Mouse (Mus musculus) ES-CJ7 (cell line): Measurements from ENCODE around the gene Ggt5.

Experiments used
- DNase-seq: peaks from one replicate; pipeline ENCODE4 v3.0.0; 2011; ENCODE audit warnings: low read depth, low spot score

The Ggt5 gene

DNA sequence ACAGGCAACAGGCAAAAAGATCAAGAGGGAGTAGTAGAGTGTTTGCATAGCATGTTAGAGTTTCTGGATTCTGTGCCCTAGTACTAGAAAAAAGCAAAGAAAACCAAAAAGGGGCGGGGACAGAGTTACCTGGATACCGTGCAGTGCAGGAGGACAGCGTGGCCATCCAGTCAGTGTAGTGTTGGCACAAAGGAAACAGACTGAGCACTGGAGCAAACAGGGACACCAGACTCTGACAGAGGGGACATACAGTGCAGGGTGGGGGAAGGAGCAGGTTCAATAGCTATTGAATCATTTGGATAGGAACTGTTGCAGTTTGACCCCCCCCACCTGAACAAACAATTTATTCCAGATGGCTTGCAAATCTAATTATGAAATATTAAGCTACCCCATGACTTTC lies 37.9 kb downstream of the Ggt5 start:
- no peak for DNase-seq

DNA sequence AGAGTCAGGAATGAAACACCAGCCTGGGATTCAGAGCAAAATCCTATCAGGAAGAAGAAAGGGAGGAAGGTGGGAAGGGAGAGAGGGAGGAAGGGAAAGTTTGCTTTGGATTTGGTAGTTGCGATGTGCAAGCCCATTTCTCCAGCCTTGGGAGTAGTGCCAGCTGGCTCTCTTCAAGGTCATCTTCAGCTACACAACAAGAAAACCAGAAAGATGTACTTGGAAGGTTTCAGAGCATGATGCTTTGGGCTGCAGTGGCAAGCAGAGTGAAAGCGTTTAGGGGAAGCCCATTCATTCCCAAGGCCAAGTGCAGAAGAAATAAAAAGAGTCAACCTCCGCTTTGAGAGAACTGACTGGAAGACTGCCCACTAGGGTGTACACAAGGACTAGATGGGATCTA lies 38.4 kb downstream of the Ggt5 start:
- no peak for DNase-seq

DNA sequence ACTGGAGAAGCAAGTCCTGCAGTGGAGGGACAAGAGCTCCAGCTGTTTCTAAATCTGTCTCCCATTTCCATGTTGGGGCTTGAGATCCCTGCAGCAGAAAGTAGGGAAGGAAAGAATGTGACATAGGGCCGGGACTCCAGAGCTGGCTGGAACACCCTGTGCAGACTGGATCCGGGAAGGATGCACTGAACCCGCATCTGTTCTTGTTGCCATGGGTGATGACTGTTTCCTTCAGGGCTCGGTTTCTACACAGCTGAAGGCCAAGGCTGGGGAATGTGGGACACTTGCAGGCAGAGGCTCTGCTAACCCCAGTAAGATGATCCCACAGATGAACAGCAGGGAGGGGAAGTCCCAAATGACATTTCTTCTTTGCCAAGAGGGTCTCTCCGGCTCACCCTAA lies 43.5 kb downstream of the Ggt5 start:
- no peak for DNase-seq

DNA sequence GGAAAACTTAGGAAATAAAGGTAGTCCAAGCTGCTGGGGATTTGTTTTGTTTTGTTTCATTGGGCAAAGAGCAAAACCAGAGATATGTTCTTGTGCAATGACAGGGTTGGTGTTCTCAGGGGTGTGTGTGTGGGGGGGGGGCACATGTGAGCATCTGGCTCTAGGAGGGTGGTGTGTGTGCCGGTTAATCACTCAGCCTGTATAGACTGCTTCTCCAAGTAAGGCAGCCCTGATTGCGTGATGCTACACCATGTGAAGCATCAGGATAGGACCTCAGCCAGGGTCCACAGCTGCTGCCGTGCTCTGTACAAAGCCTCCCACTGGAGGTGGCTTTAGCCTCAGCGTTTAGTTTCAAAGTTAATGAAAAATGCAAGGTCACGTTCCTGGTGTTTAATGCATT lies 43.9 kb downstream of the Ggt5 start:
- no peak for DNase-seq

DNA sequence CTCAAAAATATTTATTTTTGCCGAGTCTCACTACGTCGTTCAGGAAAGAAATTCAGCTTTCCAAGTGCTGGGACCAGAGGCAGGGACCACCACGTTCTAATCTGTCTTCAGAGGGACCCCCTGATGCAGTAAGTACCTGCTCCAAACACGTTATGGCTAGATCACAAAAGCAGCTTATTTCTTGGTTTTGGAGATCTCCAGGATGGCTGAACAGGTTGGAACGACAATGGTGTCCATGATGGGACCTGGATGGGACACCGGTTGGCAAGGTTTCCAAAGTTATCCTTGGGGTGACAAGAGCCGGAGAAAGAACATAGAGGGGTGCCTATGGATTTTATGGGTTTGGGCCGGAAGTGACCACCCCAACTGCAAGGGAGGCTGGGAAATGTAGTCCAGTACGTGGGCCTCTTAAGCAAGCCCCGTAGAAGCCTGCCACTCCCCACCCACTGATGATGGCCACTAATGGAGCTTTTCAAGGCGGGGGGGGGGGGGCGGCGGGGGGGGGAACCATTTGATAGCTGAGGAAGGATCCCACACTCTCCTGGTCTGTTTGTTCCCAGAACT lies 44.5 kb downstream of the Ggt5 start:
- DNase-seq: no peak

DNA sequence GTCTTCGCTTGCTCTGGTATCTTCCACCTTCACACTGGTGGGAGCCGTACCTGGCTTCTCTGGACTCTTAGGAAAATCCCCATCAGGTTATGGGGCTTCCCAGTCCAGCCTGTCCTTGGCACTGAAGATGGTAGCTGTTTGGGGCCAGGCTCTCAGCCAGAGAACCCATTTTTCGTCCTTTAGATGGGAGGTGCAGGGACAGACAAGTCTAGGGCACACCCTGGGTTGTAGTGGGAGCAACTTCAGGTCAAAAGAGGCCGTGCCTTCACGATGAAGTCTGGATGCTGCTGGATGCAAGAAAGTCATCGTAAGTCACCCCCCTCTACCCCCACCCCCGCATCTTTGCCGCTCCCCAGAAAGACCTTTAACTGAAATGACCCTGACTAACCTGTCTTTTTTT lies 45.5 kb downstream of the Ggt5 start:
- DNase-seq: no peak

DNA sequence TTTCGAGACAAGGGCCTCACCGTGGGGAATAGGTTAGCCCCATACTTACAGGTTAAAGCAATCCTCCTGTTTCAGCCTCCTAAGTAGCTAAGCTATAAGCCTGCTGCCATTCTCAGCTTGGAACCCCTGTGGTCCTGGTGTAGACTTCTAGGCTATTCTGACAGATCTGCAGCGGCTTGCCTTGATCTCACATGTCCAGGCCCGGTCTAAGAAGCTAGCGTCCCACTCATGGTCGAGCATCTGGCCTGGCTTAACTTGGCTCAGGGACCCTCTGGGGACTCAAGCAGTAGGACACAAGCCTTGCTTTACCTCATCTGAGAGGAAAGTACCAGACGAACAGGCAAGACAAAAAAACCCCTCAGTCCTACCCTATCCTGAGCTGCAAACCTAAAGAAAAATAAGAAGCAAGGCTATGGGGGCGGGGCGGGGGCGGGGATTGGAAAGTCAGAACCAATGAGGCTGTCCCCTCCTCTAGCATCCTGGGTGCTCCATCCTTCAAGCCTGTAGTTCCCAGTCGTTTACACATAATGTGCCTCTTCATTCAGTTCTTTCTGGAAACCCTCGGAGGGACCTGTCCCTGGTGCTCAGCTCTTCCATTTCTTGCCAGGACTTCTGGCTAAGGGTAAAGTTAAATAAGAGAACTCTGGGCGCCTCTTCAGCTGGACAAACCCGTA lies 46.0 kb downstream of the Ggt5 start:
- DNase-seq: peak; percentile 58

DNA sequence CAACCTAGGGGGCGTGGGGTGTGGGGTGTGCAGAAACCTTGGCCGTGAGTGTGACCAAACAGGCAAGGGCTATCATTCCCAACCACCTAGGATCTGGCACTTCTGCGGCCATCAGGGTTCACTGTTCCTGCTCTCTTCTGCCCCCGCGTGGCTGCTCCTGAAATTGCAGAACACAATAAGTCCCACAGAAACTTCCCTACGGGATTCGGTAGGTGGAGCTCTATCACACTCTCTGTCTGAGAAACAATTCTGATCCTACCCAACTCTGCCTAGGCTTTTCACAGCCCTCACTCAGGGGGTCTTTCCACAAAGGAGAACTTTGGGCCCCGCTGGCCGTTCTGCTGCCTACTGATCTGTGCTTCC lies 46.5 kb downstream of the Ggt5 start:
- peak; percentile 91 for DNase-seq

DNA sequence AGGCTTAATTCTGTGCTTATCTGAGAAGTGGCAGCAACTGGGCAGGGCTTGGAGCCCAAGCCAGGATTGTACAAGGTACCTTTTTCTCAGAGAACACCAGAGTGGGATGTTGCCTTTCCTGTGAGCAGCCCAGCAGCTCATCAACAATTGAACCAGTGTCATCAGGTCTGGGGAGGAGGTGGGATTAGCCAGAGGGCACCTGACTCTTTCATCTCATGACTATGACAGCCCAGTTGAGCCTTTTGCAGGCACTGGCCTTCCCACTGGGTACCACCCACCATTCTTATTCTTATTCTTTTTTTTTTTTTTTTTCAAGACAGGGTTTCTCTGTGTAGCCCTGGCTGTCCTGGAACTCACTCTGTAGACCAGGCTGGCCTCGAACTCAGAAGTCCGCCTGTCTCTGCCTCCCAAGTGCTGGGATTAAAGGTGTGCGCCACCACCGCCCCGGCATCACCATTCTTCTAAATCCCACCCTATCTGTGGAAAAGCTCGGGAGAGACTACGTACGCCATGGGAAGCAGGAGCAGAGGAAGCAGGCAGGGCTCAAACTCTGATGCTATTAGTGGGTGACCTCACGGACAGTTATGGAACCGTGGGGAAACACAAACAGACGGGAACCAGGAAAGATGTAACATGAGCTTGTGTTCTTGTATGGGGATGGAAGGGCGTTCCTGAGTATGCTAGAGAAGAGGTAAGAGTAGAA lies 47.1 kb downstream of the Ggt5 start:
- peak; percentile 77 for DNase-seq

DNA sequence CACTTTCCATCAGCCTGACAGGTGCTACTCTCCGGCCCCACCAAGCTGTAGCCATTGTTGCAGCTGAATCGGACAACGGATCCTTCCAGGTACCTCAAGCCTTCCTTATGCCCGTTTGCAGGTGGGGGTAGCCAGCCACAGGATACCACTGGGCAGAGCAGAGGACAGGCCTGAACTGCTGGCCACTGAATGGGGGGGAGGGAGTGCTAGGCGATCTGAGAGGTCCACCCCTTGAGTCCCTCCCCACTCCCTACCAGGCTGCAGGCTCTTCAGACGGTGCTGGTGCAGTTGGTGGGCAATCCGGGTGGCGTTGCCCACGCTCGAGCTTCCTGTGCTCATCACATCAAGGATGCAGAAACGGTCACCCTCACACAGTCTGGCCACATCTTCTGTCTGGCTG lies 48.6 kb downstream of the Ggt5 start:
- no peak for DNase-seq

DNA sequence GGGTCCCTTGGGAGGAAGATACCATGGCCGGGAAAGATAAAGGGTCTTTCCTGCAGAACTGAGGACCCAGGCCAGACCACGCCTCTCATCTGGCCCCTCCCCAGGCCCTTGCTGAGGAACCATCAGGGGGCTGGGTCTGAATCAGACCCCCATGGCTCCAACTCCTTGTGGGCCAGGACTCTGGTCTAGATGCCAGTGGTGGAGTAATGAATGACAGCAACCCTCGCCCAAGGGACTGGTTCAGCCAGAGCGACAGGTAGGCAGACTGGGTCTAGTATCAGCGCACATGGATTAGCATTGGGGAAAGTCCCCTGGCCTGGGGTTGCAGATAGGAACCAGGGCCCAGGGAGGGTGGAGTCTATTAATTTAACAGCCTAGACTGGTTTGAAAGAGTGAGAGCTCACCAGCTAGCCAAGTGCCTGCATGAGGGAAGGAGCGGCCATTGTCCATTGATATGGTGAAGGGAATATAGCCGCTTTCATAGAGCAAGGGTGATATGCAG lies 52.6 kb downstream of the Ggt5 start:
- DNase-seq: no peak

DNA sequence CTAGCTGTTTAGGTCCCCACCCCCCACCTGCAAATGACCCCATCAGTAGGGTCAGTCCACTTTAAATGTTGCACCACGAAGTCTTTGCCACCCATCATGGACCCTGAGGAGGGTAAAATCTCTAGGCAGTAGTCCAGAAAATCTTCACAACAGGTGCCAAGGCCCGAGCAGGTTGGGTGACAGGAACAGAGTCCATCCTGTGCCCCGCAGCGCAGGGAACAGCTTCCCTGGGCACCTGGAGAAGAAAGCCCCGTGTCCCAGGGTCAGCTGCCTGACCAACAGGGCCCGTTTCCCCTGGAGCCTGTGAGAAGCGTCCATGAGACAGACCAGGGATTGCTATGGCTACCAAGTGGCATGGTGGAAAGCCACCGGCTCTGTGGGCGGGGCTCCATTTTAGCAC lies 53.3 kb downstream of the Ggt5 start:
- DNase-seq: no peak

DNA sequence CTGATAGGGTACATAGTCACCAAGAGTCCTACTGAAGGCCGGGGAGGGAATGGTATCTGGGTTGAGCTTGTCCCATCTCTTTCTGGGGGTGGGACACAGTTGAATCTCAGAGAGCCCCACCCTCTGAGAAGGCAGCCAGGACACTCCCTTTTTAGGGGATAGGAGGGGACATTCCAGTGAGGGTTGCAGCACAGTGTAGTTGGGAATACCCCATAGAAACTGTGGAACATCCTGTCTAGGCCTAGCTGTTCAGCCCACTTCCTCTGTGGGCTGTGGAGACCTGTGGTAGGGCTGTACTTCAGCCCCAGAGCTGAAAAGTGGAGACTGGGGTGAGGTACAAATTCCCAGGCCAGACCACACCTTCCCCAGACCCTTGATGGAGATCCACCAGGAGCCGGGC lies 53.8 kb downstream of the Ggt5 start:
- DNase-seq: no peak

DNA sequence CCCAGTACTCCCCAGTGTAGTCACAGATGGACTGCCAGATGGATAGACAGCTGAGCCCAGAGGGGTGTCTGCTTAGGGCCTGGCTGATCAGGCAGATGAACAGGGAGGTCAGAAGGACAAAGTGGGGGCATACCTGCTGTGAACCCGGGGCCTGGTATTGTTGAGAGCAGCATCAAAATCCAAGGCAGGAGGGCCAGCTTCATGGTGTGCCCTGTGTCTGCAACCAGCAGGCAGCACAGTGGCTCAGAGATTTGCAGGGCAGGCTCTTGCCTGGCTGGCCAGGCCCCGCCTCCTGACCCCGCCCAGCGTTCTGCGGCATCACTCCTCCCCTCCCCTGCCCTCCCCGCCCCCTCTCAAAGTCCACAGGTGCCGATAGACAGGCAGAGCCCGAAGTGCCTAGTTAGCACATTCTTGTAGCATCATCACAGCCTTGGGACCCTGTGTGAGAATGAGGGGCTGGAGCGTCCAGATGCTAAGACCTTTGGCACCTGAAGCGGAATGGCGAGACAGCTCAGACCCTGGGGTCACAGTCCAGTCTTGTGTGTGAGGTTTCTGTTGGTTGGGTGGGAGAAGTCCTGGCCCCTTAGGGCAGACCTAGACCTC lies 54.7 kb downstream of the Ggt5 start, which contains the start of gene Susd2:
Gene Susd2, minus strand, starts transcription at position 268 of the 603 bp plus-strand sequence.
- peak; percentile 84 for DNase-seq

DNA sequence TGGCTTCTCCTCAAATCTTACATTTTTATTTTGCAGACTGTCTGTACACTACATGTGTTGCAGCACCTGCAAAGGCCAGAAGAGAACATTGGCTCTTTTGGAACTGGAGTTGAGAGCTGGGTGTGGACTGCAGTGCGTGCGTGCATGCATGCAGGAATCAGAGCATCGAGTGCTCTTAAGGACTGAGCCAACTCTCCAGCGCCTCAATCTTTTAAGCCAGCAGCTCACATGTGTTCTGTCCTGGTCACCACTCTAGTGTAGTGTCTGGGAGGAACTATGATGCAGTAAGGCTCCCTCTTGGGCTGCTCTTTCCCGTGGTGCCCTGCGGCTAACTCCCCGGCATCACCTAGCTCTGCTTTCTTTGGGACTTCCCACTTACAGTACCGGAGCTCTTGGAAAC lies 56.5 kb downstream of the Ggt5 start:
- DNase-seq: no peak

DNA sequence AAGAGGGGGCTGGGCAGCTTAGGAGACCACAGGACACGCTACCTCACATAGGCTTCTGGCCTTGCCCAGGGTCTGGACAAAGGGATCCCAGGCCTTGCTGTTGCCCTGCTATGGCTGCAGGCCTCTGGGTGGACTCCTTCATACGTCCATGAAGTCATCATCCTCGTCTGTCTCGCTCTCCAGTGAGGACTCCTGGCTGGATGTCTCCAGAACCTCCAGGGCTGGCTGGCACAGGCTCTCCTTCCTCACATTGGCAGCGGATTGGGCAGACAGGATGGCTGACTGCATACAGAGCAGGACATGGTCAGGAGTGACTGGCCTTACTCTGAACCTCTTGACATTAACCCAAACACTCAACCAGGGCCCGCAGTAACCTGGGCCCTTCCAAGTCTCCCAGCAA lies 57.3 kb downstream of the Ggt5 start:
- DNase-seq: no peak

DNA sequence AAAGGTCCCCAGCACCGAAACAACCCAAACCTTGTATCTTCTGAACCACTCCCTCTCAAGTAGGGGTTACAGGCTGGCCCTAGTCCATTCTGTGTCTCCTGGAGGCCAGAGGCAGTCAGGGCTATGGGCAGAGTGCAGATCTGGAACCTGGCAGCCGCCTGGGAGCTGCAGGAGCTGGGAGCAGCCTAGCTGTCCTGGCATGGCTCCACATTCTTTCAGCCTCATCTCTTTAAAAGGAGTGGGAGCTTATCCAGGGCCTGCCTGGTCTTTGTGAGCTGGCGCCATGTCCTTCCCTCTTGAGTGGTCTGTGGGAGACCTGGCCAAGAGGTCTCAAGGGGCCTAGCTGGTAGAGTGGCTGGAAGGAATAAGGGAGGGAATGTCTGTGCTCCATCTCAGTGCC lies 58.2 kb downstream of the Ggt5 start:
- DNase-seq: no peak

DNA sequence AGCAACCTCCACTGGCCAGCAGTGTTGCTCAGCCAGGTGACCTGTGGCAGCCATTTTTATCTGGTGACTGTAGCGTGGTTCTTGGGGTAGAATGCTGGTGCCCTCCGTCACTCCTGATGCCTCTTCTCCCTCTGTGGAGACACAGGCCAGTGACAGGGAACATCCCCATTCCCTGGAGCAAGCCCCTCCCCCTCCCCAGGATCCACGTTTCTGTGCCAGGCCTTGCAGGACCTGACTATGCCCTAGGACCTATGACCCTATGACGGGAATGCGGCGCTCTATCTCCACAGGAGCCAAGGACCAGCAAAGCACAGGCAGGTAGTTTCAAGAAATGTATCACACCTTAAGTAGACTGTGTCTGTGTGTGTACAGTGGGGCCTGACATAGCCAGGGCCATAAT lies 59.0 kb downstream of the Ggt5 start:
- peak; percentile 43 for DNase-seq

DNA sequence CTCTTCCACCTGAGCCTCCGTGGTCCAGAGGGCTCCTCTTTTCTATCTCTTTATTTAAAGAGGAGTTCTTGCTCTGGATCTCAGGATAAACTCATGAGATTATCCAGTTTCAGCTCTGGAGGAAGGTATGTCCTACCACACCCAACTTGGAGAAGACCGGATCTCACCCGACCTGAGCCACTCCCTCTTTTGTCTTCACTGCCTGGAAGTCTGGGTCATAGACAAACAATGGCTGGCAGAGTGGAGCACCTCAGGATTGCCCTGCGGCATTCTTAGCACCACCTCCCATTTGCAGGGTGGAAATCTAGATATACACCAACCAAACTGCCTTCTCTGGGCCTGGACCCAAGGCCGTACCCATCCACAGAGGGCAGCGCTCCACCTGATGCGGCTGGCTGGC lies 59.9 kb downstream of the Ggt5 start:
- peak; percentile 97 for DNase-seq

DNA sequence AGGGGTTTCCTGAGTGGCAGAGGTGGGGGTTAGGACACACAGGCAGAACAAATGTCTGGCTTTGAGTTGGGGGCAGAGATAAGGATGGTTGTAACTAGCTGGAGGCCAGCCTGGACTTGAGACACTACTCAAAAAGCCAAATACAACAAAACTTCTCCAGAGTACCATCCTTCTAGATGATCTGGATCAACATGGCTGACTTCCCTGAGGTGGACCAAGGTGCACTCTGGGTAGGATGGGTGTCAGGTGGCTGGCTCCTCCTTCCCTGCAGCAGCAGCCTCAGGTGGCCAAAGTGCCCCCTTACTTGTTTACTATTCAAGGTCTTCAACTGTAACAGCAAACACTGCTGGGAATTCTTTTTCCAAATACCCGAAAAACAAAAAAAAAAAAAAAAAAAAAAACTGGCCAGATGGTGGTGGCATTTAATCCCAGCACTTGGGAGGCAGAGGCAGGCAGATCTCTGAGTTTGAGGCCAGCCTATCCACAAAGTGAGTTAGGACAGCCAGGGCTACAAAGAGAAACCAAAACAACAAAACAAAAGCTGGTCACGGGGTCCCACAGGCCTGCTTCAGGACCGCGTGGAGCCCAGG lies 60.4 kb downstream of the Ggt5 start:
- peak; percentile 79 for DNase-seq

DNA sequence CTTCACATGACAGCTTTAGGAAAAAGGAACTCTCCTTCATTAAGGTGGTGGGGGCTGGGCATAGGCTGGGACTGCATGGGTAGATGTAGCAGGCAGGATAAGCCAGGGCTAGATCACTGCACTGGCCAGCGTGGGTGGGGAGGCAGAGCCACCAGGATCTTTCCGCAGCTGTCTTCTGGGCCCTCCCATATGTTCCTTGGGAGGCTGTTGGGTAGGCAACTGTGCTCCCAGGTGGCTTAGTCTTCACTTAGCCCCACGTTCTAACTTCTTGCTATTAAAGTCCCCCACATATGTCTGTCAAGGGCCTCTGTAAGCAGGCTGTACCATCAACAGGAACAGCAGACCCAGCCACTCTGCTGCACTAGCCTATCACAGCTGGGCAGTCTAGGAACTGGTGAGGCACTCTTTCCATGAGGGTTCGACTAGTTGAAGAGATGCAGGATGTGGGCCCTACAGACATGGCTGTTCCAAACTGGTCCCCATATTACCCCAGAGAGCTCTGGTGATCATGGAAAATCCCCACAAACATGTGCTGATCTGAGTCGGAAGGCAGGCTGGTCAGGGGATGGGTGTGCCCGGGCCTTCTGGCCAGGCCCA lies 61.3 kb downstream of the Ggt5 start:
- DNase-seq: no peak
